Mouse (Mus musculus) E14TG2a.4 (cell line): ENCODE data around the gene Nol7.

Experiments
- H3K27me3 ChIP-seq: 2 replicates; pipeline ENCODE4 v1.6.1; 2014; ENCODE audit warnings: low read length, control low read depth; ENCODE audit not compliant: insufficient read depth
- H3K36me3 ChIP-seq: 2 replicates; pipeline ENCODE4 v1.6.1; 2014; ENCODE audit warnings: low read length, control low read depth; ENCODE audit not compliant: insufficient read depth
- H3K4me1 ChIP-seq: replicated peaks from 2 replicates; pipeline ENCODE4 v1.6.1; 2014; ENCODE audit warnings: low read depth, low read length, control low read depth
- H3K4me3 ChIP-seq: replicated peaks from 2 replicates; pipeline ENCODE4 v1.5.1; 2014; ENCODE audit warnings: mild to moderate bottlenecking, low read length
- H3K9me3 ChIP-seq: 2 replicates; pipeline ENCODE4 v1.6.1; 2014; ENCODE audit warnings: low read length, control low read depth
- CTCF ChIP-seq: conservative IDR thresholded peaks from 2 replicates; pipeline ENCODE4 v1.5.1; 2014; ENCODE audit warnings: low read length
- NANOG ChIP-seq: IDR thresholded peaks from 2 replicates; pipeline ENCODE4 v1.6.1; 2014; ENCODE audit warnings: borderline replicate concordance, low read length, mixed read lengths
- POU5F1 ChIP-seq: IDR thresholded peaks from 2 replicates; pipeline ENCODE4 v1.6.1; 2014; ENCODE audit warnings: low read length, borderline replicate concordance

Gene Nol7

DNA sequence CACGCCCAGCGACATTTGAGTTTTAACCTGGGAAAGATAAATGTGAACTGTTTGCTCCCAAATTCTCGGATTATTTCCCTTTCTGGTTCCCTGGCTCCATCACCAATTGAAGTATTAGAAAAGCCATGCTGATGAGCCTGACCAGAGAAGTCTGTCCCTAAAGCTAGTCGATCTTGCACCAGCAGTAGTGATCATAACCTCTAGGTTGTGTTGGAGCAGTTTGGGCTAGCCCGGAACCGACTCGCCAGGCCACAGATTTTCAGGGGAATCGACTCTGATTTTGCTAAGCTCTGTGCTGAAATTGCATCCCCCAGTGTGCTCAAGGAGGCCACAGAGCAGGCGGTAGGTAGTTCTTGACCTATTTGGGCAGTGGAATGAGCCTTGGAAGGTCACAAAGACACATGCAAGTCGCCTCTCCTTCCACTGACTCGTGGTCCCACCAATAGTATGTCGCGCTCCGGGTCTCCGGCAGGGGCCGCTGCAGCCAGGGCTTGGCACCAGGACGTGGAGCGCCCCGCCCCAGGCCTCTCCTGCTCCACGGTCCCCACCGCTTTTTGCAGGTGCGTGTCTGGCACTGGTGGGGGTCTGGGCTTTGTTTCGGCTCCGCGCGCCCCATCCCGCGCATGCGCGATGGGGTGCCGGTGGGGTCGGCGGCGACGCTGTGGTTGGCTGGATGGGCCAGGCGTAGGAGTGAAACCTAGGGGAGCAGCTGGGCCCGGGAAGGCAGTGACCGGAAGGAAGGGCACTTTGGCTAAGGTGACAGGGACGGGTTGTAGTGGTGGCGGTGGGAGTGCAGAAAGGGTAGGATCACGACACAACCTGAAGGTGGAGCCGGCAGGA is 33.0 kb upstream of the Nol7 start, which contains the start of gene Sirt5:
Gene Sirt5 (plus strand): TSS at position 512 of the 840 bp plus-strand sequence.
- peaks cover 15% of the 10 kb centered on the region for H3K4me1 ChIP-seq
- peaks cover 17% of the 10 kb centered on the region for H3K27me3 ChIP-seq
- H3K4me3 ChIP-seq = peak within 1 kb of the TSS; percentile 84
- TF ChIP-seq NANOG = no peak
- no peak for TF ChIP-seq POU5F1
- TF ChIP-seq CTCF = peak; percentile 36; the same call in 1 of the 2 replicates
- H3K9me3 ChIP-seq = no peaks in the 10 kb centered on the region
- no peaks in the 10 kb centered on the region for H3K36me3 ChIP-seq

DNA sequence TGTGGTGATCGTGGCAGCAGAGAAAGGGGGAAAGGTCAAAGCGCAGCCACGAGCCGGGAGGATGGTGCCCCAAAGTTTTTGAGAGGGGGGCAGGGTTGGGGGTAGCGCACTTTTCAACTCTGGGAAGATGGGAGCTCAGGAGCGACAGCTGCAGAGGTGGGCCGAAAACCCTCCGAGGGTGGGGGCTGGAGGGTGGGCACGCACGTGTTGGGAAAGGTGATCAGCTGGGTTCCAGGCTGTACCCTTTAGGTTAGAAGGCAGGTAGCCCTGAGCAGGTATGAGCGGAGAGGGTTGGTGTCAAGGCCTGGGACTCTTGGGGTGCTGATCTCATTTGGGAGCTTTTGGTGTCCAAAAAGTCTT is 32.4 kb upstream of the Nol7 start:
- Histone ChIP-seq H3K36me3 (0 out of 2 replicates have a peak, but pooled peaks cover under 1% of the 10 kb centered on the region), H3K9me3 (no peaks in the 10 kb centered on the region), H3K27me3 (peaks cover 12% of the 10 kb centered on the region), H3K4me3 (peak overlapping the region; percentile 84), H3K4me1 (peaks cover 15% of the 10 kb centered on the region)
- TF ChIP-seq POU5F1 (no peak), NANOG (no peak), CTCF (no peak)

- TF ChIP-seq POU5F1 (no peak), CTCF (no peak), NANOG (no peak)
- Histone ChIP-seq H3K27me3 (no peaks in the 10 kb centered on the region), H3K36me3 (peaks cover 16% of the 10 kb centered on the region; the same call in 1 of the 2 replicates), H3K4me1 (peaks cover 22% of the 10 kb centered on the region), H3K4me3 (no peak overlapping the region), H3K9me3 (no peaks in the 10 kb centered on the region)
Observed at GRCm38 (mm10) chr13:43370063-43370462, 28.1 kb upstream of the Nol7 start.

DNA sequence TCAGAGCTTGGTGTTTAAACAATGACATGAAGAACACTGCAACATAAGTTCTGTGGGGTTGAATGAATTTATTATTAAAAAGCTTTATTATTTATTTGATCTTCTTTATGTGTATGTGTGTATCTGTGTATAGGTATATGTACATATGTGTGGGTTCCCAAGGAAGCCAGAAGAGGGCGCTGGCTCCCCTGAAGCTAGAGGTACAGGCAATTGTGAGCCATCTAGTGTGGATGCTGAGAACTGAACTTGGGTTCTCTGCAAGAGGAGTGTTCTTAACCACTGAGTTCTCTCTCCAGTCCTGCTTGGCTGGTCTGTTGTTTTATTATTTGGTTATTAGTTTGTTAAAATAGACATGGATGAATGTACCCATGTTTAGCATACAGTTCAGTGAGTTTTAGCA is 25.3 kb upstream of the Nol7 start:
- TF ChIP-seq NANOG (no peak), POU5F1 (no peak), CTCF (peak; percentile 60)
- Histone ChIP-seq H3K9me3 (peaks cover 5% of the 10 kb centered on the region; the same call in 1 of the 2 replicates), H3K4me3 (no peak overlapping the region), H3K4me1 (peaks cover 15% of the 10 kb centered on the region), H3K27me3 (no peaks in the 10 kb centered on the region), H3K36me3 (peaks cover 30% of the 10 kb centered on the region)

GRCm38 (mm10) chr13:43374205-43374604 is 24.0 kb upstream of the Nol7 start:
- TF ChIP-seq CTCF (no peak), NANOG (no peak), POU5F1 (no peak)
- H3K4me3 ChIP-seq = no peak overlapping the region
- H3K27me3 ChIP-seq = no peaks in the 10 kb centered on the region
- peaks cover 7% of the 10 kb centered on the region; the same call in 1 of the 2 replicates for H3K9me3 ChIP-seq
- peaks cover 15% of the 10 kb centered on the region for H3K4me1 ChIP-seq
- H3K36me3 ChIP-seq = peaks cover 31% of the 10 kb centered on the region

DNA sequence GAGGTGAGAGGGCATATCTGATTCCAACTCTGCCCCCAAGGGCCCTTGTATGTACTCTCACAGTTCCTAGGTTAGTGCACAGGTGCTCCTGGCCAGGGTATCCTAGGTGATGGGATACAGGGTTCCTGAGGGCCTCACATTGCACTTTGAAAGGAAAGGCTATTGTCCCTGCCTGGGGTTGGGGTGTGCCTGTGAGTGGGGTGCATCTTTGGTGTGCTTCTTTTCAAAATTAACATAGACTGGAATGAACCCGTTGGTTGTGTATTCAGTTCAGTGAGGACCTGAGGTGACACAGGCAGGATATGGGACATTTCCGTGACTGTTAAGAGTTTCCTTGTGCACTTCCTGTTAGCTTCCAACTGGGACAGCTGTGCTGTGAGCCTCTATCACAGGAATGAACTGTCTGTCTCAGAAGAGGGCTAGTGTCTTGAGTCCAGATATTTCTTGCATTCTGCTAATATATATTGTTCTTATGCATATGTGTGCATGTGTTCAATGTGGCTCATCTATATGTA is 23.2 kb upstream of the Nol7 start:
- Histone ChIP-seq H3K4me1 (peaks cover 15% of the 10 kb centered on the region), H3K36me3 (peaks cover 31% of the 10 kb centered on the region), H3K4me3 (no peak overlapping the region), H3K27me3 (no peaks in the 10 kb centered on the region), H3K9me3 (peaks cover 7% of the 10 kb centered on the region; the same call in 1 of the 2 replicates)
- TF ChIP-seq POU5F1 (no peak), NANOG (no peak), CTCF (no peak)

DNA sequence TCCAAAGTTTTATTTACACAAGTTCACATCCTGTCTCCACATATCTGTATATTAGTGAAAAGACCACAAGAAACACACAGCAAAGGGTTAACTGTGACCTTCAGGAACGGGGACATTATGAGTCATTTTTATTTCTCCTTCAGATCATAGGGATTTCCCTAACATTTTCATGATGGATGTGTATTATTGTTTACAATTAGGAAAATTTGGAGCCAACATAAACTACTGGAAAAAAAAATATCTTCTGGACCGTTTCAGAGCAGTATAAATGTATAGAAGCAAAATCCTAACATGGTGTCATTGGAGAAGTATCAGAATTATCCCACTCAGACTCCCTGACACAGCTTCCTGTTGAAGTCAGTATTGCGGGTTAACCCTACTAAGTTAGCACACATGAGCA is 18.2 kb upstream of the Nol7 start:
- H3K4me1 ChIP-seq = peaks cover 4% of the 10 kb centered on the region
- H3K36me3 ChIP-seq = peaks cover 29% of the 10 kb centered on the region
- no peak for TF ChIP-seq POU5F1
- TF ChIP-seq NANOG = no peak
- TF ChIP-seq CTCF = no peak
- no peaks in the 10 kb centered on the region for H3K27me3 ChIP-seq
- H3K9me3 ChIP-seq = peaks cover 34% of the 10 kb centered on the region
- no peak overlapping the region for H3K4me3 ChIP-seq

DNA sequence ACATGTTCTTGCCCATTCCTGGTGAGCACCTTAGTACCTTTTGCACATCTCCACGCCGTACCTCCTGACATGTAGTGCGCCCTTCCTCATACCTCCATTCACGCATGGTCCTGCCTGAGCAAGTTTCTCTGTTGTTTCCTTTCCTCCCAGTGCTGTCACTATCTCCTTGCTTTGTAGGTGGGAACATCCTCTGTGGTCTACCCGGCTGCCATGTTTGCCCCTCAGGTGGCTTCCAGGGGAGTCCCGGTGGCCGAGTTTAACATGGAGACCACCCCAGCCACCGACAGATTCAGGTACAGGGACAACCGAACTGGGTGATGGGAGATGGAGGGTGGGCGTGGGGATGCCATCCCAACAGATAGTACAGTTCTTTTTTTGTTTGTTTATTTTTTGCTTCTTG is 12.9 kb upstream of the Nol7 start:
- TF ChIP-seq NANOG = no peak
- no peak for TF ChIP-seq CTCF
- TF ChIP-seq POU5F1 = no peak
- Histone ChIP-seq H3K27me3 (no peaks in the 10 kb centered on the region), H3K9me3 (peaks cover 45% of the 10 kb centered on the region), H3K36me3 (peaks cover 27% of the 10 kb centered on the region), H3K4me1 (no peaks in the 10 kb centered on the region), H3K4me3 (no peak overlapping the region)
